Mouse (Mus musculus): Measurements from ENCODE around the gene Endou. TPM values are rescaled to one million over a fixed set of nuclear protein-coding genes. Genes with fewer than 3 reads are reported as not detected.

Endou gene
- total RNA-seq, 2 experiments from 2014 or later: 3.5 to 4.6 TPM

DNA sequence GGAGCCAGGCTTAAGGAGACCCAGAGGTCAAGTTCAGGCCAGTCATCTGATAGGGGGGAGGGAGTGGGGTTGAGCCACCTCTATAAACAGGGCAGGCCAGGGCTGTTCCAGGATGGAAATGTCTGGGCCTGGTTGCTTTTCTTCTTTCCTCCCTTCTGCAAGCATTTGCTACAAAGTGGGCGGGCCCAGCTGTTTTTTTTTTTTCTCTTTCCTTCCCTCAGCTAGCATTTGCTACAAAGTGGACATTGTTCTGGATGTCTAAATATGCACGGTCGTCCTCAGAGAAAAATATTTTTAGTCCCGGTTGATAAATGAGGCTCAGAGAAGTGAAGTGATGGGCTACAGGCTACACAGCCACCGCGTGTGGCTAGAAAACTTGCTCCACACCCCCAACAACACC is 23.3 kb upstream of the Endou start:
- no peak for DNase-seq

DNA sequence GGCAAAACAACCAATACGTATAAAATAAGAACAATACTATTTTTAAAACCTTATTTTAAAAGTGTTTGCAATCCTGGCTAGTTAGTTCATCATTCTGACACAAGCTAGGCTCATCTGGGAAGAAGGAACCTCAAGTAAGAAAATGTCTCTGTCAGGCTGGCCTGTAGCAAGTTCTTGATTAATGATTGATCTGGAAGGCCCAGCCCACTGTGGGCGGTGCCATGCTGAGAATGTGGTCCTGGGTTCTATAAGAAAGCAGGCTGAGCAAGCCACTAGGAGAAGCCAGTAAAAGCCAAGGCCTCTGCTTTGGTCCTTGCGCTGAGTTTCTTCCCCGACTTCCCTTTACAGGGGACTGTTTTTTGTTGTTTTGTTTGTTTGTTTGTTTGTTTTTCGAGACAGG is 21.4 kb upstream of the Endou start:
- no peak for DNase-seq

DNA sequence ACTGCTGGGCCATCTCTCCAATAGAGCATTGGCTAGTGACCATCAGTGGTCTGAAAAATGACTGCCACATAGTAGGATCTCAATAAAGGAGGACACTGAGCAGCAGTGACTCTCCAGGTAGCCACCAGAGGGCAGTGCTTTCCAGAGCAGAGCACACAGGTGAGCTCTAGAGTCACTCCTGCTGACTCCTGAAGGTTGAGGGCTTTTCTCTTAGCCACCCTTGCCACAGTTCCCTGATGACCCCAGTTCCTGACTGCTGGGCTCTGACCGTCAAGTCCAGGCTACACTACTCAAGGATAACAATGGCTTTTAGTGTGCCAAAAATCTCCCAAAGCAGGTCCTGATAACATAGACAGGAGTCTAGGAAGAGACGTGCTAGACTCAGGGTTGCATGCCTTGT is 20.5 kb upstream of the Endou start:
- no peak for DNase-seq

DNA sequence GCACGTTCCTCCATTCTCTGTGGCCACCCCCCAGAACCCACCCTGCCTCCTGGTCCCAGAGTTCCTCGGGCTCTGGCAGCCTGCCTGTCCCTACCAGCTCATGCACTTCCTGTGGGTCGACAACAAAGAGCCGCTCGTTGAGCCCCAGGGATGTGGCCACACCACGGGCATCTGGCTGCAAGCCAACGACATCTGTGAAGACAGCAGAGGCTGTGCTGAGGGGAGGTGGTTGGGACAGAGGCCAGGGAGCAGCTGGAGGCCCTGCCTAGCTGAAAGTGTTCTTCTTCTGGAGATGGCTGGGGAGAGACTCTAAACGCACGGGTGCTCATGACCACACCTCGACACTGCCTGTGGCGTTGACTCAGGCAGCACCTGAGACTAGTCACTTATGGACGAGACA is 19.6 kb upstream of the Endou start:
- peak; percentile 85 for DNase-seq

DNA sequence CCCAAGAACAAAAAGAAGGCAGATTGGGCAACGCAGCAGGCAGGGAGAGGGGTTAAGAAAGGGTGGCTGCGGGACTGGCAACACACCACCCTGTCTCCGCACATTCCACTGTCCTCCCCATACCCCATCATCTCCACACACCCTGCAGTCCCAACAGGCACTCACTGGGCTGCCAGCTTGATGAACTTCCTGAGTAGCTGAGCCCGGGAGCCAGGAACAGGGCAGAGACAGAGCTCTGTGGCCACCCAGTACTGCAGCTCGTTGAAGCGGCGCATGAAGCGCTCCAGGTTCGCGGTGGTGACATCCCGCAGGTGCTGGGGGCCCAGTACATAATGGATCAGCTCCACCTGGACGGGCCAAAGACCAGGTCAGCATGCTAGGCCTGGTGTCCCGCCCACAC is 18.7 kb upstream of the Endou start:
- no peak for DNase-seq

DNA sequence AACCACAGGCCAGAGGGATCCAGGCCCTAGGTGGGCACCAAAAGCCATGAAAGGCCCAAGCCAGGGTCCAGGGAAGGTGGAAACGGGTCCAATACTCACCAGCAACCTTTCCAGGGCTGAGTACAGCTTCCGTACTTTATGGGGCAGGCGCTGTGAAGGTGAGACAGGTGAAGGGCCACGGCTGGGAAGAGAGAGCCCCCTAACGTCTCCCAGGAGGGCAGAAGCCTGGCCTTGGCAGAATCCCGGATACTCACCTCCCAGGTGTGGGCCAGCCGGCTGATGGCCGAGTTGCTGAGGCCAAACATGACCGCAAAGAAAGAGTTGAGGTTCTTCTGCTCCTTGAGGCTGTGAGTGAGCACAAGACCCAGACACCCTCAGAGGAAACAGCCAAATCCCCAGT is 18.3 kb upstream of the Endou start:
- DNase-seq: no peak

DNA sequence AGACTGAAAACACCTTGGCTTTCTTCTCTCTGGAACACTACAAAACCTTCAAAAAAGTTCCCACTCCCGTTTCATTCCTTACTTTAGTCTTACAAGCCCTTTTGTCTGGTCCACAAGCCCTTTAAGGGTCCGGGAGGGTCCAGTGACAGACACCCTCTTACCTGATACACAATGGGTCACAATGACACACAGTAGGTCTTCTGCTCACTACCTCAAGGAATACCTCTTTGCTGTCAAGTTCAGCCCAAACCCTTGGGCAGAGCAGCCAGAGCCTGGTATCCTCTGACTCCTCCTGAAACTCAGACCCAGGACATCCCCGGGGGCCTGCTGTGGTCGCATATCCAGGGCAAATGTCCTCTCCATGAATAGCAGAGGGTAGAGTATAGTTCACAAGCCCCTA is 17.8 kb upstream of the Endou start:
- no peak for DNase-seq

DNA sequence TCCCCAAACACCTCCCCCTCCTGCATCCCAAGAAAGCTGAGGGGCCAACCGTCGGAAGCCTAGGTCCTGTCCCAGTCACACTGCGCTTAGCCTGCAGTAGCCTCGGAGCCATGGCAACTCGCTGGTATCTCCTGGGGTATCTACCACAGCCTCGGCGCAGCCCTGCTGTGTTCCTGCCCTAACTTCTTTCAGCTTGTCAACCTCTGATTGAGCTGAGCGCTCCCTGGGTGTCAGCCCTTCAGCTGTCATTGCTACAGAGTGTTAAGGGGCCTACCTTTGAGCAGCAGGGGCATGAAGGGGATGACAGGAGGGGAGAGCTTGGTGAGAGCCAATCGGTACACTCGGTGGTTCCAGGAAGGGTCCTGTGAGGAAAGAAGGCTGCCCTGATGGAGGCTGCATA is 17.2 kb upstream of the Endou start:
- no peak for DNase-seq

DNA sequence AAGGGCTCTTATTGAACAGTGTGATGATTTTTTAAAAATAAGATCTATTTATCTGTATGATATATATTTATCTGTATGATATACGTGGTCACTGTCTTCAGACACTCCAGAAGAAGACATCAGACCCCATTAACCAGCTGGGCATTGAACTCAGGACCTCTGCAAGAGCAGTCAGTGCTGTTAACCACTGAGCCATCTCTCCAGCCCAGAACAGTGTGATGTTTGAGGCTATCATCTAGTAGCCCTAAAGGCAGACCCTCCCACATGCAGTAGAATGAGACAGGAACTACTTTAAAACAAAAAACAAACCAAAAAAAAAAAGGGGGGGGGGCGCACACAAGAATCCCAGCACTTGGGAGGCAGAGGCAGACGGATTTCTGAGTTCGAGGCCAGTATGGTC is 16.3 kb upstream of the Endou start:
- DNase-seq: no peak

DNA sequence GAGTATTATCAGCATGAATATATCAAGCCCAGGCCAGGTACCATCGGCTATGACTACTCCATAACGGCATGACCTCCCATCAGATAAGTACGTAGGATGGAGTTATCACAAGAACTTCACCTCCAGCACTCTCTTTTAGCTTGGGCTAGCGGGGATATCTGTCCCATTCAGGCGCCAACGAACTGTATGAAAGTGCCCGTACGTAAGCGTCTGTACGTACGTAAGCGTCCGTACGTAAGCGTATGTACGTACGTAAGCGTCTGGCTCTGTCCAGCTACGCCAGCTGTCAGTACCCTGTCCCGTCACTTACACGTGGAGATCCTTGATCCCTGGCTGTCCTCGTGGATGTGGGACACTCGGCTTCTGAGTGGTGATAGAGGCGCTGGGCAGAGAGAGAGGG is 15.6 kb upstream of the Endou start:
- DNase-seq: no peak

DNA sequence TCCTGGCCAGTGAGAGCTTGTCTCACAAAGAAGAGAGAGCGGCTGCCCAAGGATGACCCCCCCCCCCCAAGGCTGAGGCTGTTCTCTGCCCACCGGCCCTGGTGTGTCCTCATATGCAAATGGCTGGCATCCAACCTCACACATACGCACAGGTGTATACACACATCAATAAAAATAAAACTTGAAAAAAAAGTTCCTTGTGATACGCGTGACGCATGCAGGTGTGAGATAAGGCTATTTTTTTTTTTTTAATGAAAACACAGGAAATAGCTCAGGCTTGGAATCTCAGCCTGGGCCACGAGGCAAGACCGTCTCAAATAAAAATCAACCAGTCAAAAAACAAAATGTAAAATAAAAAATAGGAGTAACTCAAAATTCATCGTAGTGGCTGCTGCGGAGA is 15.1 kb upstream of the Endou start:
- no peak for DNase-seq

DNA sequence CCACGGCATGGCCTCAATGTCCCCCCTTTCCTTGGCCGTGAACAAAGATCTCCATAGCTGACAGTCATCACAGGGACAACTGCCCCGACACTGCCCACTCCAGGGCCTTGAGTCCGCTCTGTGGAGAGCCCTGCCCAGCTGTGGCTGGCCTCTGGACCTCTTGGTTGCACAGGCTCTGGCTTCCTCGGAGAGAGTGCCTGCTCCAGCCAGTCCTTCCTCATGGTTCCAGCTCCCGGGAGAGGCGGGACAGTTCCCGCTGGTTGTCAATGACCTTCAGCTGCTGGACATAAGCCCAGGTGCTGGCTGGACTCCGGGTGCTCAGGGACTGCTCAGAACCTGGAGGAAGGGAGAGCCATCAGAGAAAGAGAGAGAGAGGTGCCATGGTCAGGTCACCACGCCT is 14.2 kb upstream of the Endou start:
- DNase-seq: peak; percentile 78

DNA sequence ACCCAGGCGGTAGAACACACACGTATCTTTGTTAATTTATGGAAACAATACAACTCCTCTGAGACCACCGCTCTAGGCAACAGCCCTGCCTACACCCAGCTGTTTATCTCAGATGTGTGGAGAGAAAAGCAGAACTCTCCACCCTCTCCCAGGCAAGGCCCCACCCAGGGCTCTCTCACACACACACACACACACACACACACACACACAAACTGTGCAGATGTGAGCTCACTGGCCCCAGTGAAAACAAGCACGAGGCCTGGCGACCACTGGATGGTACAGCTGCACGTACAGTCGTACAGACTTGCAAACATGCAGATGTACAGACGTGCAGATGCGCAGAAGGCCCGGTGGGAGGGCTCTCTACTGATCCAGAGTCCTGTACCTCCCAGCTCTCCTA is 13.8 kb upstream of the Endou start:
- no peak for DNase-seq

DNA sequence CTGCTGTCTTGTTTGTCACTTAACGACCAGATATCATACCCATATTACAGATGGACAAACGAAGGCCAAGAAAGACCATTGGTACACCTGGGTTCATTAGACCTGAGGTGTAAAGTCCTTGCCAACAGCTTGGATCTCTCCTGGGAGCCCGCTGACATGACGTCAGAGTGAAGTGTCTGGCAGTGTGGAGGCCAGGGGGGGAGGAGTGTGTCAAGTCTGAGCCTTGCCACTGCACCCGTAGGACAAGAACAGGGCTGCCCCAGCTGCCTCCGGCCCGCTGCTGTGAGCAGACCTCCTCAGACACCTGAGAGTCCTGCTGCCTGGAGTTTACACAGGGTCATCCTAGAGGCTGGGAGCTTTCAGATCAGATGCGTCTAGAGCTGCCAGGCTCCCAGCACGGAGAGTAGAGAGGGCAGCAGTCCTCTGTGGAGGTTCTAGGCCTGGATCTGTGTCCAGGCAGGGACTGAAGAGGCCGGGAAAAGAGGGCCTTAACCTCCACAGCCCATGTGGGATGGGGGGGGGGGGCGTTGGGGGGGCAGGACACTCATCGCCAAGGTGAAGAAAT is 12.9 kb upstream of the Endou start:
- DNase-seq: no peak

DNA sequence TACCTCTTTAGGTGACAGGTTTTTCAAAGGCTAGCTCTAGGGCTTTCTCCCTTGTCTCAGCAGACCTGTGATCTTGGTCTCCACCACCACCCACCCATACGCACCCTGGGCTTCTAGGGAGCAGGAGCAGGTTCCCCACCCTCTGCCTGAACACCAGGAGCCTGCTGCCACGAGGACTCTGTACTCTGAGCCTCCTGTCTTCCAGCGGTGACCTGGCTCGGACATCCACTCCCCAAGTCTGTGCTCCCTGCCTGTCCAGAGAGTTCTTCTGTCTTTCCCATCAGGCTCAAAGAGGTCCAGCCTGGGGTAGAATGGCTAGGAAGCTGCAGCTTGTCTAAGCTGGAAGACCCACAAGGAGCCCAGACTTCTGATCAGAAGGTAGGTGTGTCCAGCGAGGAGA is 12.1 kb upstream of the Endou start:
- DNase-seq: no peak

DNA sequence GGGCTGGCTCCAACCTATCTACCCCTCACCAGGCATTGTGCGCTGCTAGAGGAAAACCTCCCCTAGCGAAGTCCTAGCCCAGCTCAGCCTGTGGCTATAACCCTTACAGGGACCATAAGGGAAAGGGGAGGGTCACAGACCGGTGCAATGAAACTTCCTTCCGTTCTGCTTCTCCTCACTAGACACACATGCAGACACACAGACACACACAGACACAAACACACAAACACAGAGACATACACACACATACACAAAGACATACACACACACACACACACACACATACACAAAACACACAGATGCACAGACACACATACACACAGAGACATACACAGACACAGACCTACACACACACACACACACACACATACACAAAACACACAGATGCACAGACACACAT is 11.5 kb upstream of the Endou start:
- DNase-seq: no peak

DNA sequence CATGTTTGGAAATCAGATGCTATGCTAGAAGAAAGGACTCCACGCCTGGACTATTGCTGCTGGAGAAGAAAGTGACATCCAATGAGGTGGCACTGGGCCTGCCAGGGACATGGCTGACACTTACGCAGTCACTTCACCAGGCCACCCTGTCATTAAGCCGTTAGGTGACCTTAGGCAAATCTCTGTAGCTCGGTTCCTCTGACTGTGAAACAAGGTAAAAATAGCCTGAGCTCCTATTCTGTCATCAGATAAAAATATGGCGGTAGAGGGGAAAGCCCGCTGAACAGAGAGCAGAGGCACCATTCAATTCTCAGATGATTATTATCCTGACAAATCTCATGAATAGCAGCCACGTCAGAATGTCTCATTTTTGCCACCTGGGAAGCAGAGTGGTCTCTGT is 10.9 kb upstream of the Endou start:
- DNase-seq: no peak

DNA sequence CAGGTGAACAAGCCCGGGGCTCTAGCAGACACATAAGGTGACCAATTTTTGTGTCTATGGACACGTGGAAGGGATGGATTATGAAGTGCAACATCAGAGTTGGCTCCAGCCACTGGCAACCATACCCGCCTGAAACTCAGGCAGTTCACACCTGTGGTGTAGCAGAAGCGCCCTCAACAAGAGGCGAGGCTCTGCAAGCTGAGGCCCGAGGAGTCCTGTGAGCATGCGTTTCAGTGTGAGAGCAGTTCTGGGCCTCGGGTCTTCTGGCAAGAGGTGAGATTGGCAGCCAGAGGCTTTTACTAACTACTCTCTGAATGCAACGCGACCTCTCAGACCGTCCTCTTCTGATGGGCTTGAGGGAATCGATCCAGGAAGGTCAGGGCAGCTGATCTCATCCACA is 10.5 kb upstream of the Endou start:
- DNase-seq: no peak

DNA sequence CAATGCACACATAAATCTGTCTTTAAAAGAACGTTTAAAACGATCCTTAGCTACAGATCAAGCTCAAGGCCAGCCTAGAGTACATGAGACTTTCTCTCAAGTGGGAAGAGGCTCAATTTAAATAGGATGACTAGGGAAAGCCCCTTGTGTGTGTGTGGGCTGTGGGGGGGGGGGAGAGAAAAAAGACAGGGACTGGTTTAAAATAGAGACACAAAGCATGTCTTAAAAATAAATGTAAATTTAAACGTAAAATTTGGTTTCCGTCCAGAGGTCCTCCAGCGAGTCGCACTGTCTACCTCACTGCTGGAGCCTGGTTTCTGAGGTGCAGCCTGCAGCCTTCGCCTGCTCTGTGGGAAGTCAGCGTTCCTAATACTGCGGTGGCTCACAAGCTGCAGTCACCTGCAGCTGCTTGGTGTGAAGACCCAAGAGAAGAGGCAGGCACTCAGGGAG is 9.2 kb upstream of the Endou start:
- DNase-seq: no peak

DNA sequence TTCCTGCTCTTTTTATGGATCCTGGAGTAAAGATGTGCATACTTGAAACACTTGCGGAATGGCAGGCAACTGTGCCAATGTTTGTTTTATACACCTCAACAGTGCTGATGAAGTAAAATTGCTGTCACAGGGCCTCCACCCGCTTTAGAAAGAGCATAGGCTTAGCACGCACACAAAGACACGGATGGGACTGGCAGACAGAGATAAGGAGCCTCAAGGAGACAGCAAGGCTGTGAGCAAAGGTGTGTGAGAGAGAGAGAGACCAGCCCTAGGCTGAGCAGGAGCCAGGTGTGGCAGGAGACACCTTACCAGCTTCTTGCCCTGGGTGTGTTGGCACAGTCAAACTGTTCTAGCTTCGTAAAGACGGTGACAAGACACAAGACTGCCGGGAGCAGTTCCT is 7.8 kb upstream of the Endou start:
- no peak for DNase-seq

DNA sequence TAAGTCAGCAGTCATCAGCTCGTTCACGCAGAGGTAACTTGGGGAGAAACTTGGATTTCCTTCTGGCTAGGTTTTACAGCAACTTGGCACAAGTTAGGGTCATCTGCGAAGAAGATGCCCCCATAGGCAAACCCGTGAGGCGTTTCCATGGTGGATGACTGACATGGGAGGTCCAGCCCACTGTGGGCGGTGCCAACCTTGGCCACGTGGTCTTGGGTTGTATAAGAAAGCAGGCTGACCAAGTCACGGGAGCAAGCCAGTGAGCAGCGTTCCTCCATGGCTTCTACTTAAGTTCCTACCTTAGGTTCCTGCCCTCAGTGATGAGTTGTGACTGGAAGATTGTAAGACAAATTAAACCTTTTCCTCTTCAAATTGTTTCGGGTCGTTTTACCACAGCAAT is 849 bp upstream of the Endou start:
- no peak for DNase-seq

DNA sequence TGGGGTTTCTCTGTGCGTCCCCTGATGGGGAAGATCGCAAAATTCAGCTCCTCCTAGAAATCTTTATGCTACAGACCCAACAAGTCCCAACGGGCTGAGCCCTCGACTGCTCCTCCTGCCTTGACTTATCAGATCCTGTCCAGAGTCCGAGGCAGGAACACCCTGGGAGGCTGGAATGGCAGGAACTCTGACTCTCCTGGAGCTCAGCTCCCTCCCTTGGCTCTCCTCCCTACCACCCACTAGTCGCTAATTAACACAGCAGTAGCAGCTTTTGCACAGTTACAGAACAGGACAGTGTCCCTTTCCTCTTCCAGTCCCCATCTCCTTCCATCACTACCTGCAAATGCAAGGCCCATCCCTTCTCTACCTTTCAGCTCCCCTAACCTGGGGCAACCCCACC is 774 bp downstream of the Endou start:
- DNase-seq: no peak

DNA sequence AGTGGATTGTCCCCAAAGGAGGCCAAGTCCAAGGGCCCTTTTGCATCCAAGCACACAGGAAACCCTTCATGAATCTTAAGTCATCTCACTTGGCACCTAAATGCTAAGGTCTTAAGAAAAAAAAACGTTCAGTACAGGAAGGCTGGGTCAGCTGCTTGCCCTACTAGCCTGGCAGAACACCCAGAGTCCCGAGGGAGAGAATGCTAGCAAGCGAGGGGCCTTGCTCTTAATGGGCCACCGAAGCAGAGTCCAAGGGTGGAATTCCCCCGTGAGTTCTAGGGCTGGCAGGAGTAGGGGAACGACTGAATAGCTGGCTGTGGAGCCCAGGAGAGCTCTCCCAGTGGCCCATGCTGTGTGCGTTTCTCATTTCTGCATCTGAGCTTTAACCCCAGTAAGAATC is 2.3 kb downstream of the Endou start:
- DNase-seq: no peak

DNA sequence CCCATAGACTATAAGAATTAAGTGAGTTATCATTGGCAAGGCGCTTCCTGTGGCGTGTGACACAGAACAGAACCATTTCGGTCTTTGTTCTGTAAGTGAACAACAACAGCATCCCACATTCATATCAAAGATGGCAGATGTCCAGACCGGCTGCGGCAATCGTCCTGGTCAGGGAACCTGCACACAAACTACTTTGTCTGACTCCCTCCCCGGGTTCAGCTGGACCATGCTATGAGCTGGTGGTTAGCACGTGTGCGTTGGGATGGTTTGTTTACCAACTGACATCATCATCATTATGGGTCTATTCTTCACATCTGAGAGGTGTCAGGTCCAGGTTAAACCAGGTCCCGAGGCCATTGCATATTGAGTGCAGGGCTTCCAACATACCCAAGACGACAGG is 2.7 kb downstream of the Endou start:
- no peak for DNase-seq

DNA sequence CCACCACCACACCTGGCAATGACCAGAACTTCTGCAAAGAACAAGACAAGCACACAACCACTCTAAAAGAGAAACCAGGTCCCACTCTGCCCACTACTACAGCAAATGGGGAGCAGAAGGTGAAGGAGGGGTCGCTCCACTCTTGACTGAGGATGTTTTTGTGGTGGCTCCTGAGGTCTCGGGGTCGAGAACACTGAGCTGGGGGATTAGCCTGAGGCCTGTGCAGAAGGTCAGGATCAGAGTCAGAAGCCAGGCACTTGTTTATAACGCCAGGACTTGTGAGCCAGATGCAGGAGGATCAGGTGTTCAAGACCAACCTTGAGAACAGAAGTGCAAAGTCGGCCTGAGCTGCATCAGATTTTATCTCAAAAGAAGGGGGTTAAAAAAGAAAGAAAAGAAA is 3.6 kb downstream of the Endou start:
- DNase-seq: no peak

DNA sequence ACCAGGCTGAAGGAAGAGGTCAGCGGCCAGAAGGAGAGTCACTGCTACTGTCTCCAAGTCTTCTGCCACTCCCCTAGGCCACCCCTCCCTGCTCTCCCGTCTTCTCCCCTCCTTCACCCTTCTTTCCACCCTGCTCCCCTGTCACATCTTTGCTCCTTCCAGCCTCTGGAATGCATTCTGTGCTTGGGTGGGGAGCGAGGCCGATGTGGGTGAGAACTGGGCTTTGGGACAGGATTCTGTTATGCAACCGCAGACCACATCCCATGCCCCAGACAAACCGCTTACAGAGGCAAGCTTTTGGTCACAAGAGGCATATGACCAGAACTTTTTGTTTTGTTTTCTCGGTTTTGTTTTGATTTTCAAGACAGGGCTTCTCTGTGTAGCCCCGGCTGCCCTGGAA is 4.1 kb downstream of the Endou start:
- DNase-seq: no peak
